Mouse (Mus musculus): ENCODE measurements around the gene Exosc5. TPM values are rescaled to one million over a fixed set of nuclear protein-coding genes. Genes with fewer than 3 reads are reported as not detected.

Gene Exosc5
- polyA plus RNA-seq, 1 experiment from 2014 or later: 62.3 TPM

- peaks cover 22% of the 10 kb centered on the region for H3K36me3 ChIP-seq (ENCODE audit: control insufficient read depth, insufficient read depth, low read length)
- H3K27ac ChIP-seq (replicated peaks; ENCODE audit: low read depth, low read length): no peak overlapping the region
- ATAC-seq (ENCODE audit: low read depth): no peak
- H3K27me3 ChIP-seq (replicated peaks; ENCODE audit: control insufficient read depth, insufficient read depth, low read length): peaks cover 17% of the 10 kb centered on the region
- no peaks in the 10 kb centered on the region for H3K4me1 ChIP-seq (ENCODE audit: control insufficient read depth, insufficient read depth, low read length)
- H3K4me2 ChIP-seq (ENCODE audit: low read depth, low read length): no peak overlapping the region
- H3K4me3 ChIP-seq (ENCODE audit: low read depth, low read length): no peak overlapping the region
- no peak for DNase-seq (ENCODE audit: low spot score)
- no peak overlapping the region for H3K9ac ChIP-seq (ENCODE audit: low read depth, low read length)
- no peaks in the 10 kb centered on the region for H3K9me3 ChIP-seq (ENCODE audit: control insufficient read depth, low read length)
- 76% methylated on average over 9 of the region's 9 CpGs for WGBS
Observed at GRCm38 (mm10) chr7:25669631-25670030, 10.7 kb downstream of the Exosc5 start.

GRCm38 (mm10) chr7:25670096-25670495, 11.1 kb downstream of the Exosc5 start:
- peaks cover 22% of the 10 kb centered on the region for H3K27me3 ChIP-seq (replicated peaks; ENCODE audit: control insufficient read depth, insufficient read depth, low read length)
- H3K9ac ChIP-seq (ENCODE audit: low read depth, low read length): no peak overlapping the region
- H3K36me3 ChIP-seq (ENCODE audit: control insufficient read depth, insufficient read depth, low read length): peaks cover 18% of the 10 kb centered on the region
- ATAC-seq (ENCODE audit: low read depth) (no peak), DNase-seq (ENCODE audit: low spot score) (no peak)
- WGBS: 87% methylated on average over 4 of the region's 4 CpGs
- no peak overlapping the region for H3K4me2 ChIP-seq (ENCODE audit: low read depth, low read length)
- no peak overlapping the region for H3K27ac ChIP-seq (replicated peaks; ENCODE audit: low read depth, low read length)
- no peak overlapping the region for H3K4me3 ChIP-seq (ENCODE audit: low read depth, low read length)
- H3K9me3 ChIP-seq (ENCODE audit: control insufficient read depth, low read length): no peaks in the 10 kb centered on the region
- no peaks in the 10 kb centered on the region for H3K4me1 ChIP-seq (ENCODE audit: control insufficient read depth, insufficient read depth, low read length)

- Histone ChIP-seq H3K9ac (ENCODE audit: low read depth, low read length) (no peak overlapping the region), H3K4me2 (ENCODE audit: low read depth, low read length) (no peak overlapping the region), H3K4me3 (ENCODE audit: low read depth, low read length) (no peak overlapping the region), H3K9me3 (ENCODE audit: control insufficient read depth, low read length) (no peaks in the 10 kb centered on the region), H3K36me3 (ENCODE audit: control insufficient read depth, insufficient read depth, low read length) (peaks cover 16% of the 10 kb centered on the region; the same call in 1 of the 2 replicates), H3K27me3 (replicated peaks; ENCODE audit: control insufficient read depth, insufficient read depth, low read length) (peaks cover 34% of the 10 kb centered on the region), H3K4me1 (ENCODE audit: control insufficient read depth, insufficient read depth, low read length) (peaks cover 4% of the 10 kb centered on the region; the same call in 1 of the 2 replicates), H3K27ac (replicated peaks; ENCODE audit: low read depth, low read length) (no peak overlapping the region)
- DNase-seq (ENCODE audit: low spot score) (no peak), ATAC-seq (ENCODE audit: low read depth) (no peak)
- 79% methylated on average over 2 of the region's 2 CpGs for WGBS
Observed at GRCm38 (mm10) chr7:25671686-25672085, 12.7 kb downstream of the Exosc5 start.

DNA sequence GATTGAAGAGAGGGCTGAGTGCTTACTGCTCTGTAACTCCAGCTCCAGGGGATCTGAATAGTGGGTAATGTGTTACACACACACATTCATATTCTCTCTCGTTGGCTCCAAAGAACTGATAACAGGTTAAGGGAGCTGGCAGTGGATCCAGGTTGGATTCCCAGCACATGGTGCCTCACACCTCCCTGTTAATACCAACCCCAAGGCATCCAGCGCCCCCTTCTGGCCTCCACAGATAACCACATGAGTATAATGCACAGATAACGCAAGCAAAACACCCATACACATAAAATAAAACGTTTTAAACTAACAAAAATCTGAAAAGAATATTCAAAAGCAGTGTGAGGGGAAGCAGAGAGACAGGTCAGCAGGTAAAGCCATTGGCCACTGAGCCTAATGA, 13.5 kb downstream of the Exosc5 start:
- no peak overlapping the region for H3K27ac ChIP-seq (replicated peaks; ENCODE audit: low read depth, low read length)
- no peak overlapping the region for H3K9ac ChIP-seq (ENCODE audit: low read depth, low read length)
- no peak overlapping the region for H3K4me2 ChIP-seq (ENCODE audit: low read depth, low read length)
- no peaks in the 10 kb centered on the region for H3K9me3 ChIP-seq (ENCODE audit: control insufficient read depth, low read length)
- no peak for ATAC-seq (ENCODE audit: low read depth)
- peaks cover 16% of the 10 kb centered on the region; the same call in 1 of the 2 replicates for H3K36me3 ChIP-seq (ENCODE audit: control insufficient read depth, insufficient read depth, low read length)
- peaks cover 4% of the 10 kb centered on the region; the same call in 1 of the 2 replicates for H3K4me1 ChIP-seq (ENCODE audit: control insufficient read depth, insufficient read depth, low read length)
- H3K27me3 ChIP-seq (replicated peaks; ENCODE audit: control insufficient read depth, insufficient read depth, low read length): peaks cover 36% of the 10 kb centered on the region
- 51% methylated on average over 4 of the region's 4 CpGs for WGBS
- H3K4me3 ChIP-seq (ENCODE audit: low read depth, low read length): no peak overlapping the region
- no peak for DNase-seq (ENCODE audit: low spot score)

DNA sequence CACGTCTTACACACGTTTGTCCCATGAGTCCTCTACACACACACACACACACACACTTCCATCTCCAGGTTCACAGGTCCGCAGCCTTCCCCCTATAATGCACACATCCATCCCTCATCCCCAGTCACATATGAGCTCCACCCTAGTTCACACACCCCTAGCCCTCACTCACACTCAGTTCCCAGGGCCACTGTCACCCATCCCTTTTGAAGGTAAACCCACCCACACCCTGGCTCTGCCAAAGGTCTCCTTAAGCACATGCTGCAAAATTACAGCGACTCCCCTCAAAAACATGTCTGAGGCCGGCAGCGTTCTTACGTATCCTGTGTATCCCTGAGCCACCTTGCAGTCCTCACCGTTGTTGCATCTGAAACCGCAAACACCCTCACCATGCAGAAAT, 15.3 kb downstream of the Exosc5 start:
- Histone ChIP-seq H3K36me3 (ENCODE audit: control insufficient read depth, insufficient read depth, low read length) (peaks cover under 1% of the 10 kb centered on the region; the same call in 1 of the 2 replicates), H3K27me3 (replicated peaks; ENCODE audit: control insufficient read depth, insufficient read depth, low read length) (peaks cover 36% of the 10 kb centered on the region), H3K4me3 (ENCODE audit: low read depth, low read length) (peak overlapping the region; percentile 28), H3K9ac (ENCODE audit: low read depth, low read length) (no peak overlapping the region), H3K27ac (replicated peaks; ENCODE audit: low read depth, low read length) (no peak overlapping the region), H3K4me2 (ENCODE audit: low read depth, low read length) (peak overlapping the region; percentile 49; the same call in 1 of the 2 replicates), H3K9me3 (ENCODE audit: control insufficient read depth, low read length) (no peaks in the 10 kb centered on the region), H3K4me1 (ENCODE audit: control insufficient read depth, insufficient read depth, low read length) (peaks cover 4% of the 10 kb centered on the region; the same call in 1 of the 2 replicates)
- DNase-seq (ENCODE audit: low spot score): no peak
- WGBS: 24% methylated on average over 9 of the region's 9 CpGs
- no peak for ATAC-seq (ENCODE audit: low read depth)

DNA sequence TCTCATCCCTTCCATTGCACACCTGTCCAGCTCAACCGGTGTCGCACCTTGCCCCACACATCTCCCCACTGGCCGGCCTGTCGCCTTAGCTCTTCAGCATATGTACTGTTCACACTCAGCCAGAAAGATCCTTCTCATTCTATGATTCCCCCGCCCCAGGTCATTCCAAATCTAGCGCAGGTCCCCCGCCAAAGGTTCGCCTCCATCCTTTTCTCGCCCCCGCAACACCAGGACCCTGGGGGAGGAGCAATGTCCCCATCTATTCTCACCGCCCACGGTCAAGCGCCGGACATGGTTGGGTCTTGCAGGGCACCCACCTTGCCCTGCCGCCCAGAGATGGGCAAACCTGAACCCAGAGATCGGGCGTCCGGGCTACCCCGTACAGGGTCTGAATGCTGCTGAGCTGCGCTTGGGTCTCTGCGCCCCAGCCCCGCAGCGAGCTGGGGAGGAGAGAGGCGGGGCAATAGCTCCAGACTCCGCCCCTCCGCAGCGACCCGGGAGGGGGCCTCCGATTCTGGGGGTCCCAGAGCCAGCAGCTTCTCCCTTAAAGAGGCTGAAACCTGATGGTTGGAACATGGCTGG, 15.8 kb downstream of the Exosc5 start, which contains the start of gene Tmem91:
Tmem91 (minus strand) TSS at position 448 of the 582 bp plus-strand sequence.
- no peaks in the 10 kb centered on the region for H3K9me3 ChIP-seq (ENCODE audit: control insufficient read depth, low read length)
- peak within 1 kb of the TSS; percentile 32 for H3K9ac ChIP-seq (ENCODE audit: low read depth, low read length)
- H3K27me3 ChIP-seq (replicated peaks; ENCODE audit: control insufficient read depth, insufficient read depth, low read length): peaks cover 36% of the 10 kb centered on the region
- H3K27ac ChIP-seq (replicated peaks; ENCODE audit: low read depth, low read length): no peak within 1 kb of the TSS
- DNase-seq (ENCODE audit: low spot score): no peak
- peak within 1 kb of the TSS; percentile 49 for H3K4me2 ChIP-seq (ENCODE audit: low read depth, low read length)
- ATAC-seq (ENCODE audit: low read depth): peak; percentile 35; the same call in 1 of the 2 replicates
- no peaks in the 10 kb centered on the region for H3K36me3 ChIP-seq (ENCODE audit: control insufficient read depth, insufficient read depth, low read length)
- H3K4me3 ChIP-seq (ENCODE audit: low read depth, low read length): peak within 1 kb of the TSS; percentile 28
- H3K4me1 ChIP-seq (ENCODE audit: control insufficient read depth, insufficient read depth, low read length): peaks cover 4% of the 10 kb centered on the region; the same call in 1 of the 2 replicates
- WGBS: 2% methylated on average over 24 of the region's 29 CpGs

GRCm38 (mm10) chr7:25675405-25675804, 16.4 kb downstream of the Exosc5 start:
- H3K9ac ChIP-seq (ENCODE audit: low read depth, low read length): no peak overlapping the region; the same call in 1 of the 2 replicates
- ATAC-seq (ENCODE audit: low read depth): no peak
- peak overlapping the region; percentile 49; the same call in 1 of the 2 replicates for H3K4me2 ChIP-seq (ENCODE audit: low read depth, low read length)
- WGBS: 41% methylated on average over 6 of the region's 6 CpGs
- H3K27ac ChIP-seq (replicated peaks; ENCODE audit: low read depth, low read length): no peak overlapping the region
- H3K27me3 ChIP-seq (replicated peaks; ENCODE audit: control insufficient read depth, insufficient read depth, low read length): peaks cover 36% of the 10 kb centered on the region
- no peak for DNase-seq (ENCODE audit: low spot score)
- peaks cover 10% of the 10 kb centered on the region; the same call in 1 of the 2 replicates for H3K4me1 ChIP-seq (ENCODE audit: control insufficient read depth, insufficient read depth, low read length)
- no peaks in the 10 kb centered on the region for H3K9me3 ChIP-seq (ENCODE audit: control insufficient read depth, low read length)
- 0 out of 2 replicates have a peak overlapping the region, but pooled peaks have one; percentile 28 for H3K4me3 ChIP-seq (ENCODE audit: low read depth, low read length)
- H3K36me3 ChIP-seq (ENCODE audit: control insufficient read depth, insufficient read depth, low read length): no peaks in the 10 kb centered on the region

GRCm38 (mm10) chr7:25676085-25676781, 17.3 kb downstream of the Exosc5 start:
- ATAC-seq (ENCODE audit: low read depth): peak; percentile 19; the same call in 1 of the 2 replicates

More at GRCm38 (mm10) chr7:25676085-25676781, 17.3 kb downstream of the Exosc5 start:
- H3K27me3 ChIP-seq (replicated peaks; ENCODE audit: control insufficient read depth, insufficient read depth, low read length): peaks cover 36% of the 10 kb centered on the region
- no peak overlapping the region for H3K27ac ChIP-seq (replicated peaks; ENCODE audit: low read depth, low read length)
- no peaks in the 10 kb centered on the region for H3K36me3 ChIP-seq (ENCODE audit: control insufficient read depth, insufficient read depth, low read length)
- no peaks in the 10 kb centered on the region for H3K9me3 ChIP-seq (ENCODE audit: control insufficient read depth, low read length)
- H3K4me1 ChIP-seq (ENCODE audit: control insufficient read depth, insufficient read depth, low read length): peaks cover 12% of the 10 kb centered on the region; the same call in 1 of the 2 replicates
- no peak overlapping the region for H3K9ac ChIP-seq (ENCODE audit: low read depth, low read length)
- WGBS: 53% methylated on average over 15 of the region's 15 CpGs
- no peak overlapping the region for H3K4me3 ChIP-seq (ENCODE audit: low read depth, low read length)
- peak; percentile 79 for DNase-seq (ENCODE audit: low spot score)
- 0 out of 2 replicates have a peak overlapping the region, but pooled peaks have one; percentile 4 for H3K4me2 ChIP-seq (ENCODE audit: low read depth, low read length)
